In genomic region chr15:77363578-77363977, GRCm38 (mm10) we compare ENCODE assay signal across 14 mouse cellular contexts. TPM values are rescaled to one million over a fixed set of nuclear protein-coding genes. Genes with fewer than 3 reads are reported as not detected.
DNase-seq lines count a peak whose midpoint lies in the region; ATAC-seq and TF ChIP-seq lines count a peak whose summit lies in the region.
"Had no signal": no experiment of that assay in that cellular context is flagged by ENCODE, and none has a peak within 500 bp of the region (broad histone marks: within the 10 kb centered on the region; RNA-seq: fewer than 3 reads in every experiment).

No protein-coding gene starts in this region.

- no peak for TF ChIP-seq CTCF in midbrain, postnatal 0 days (IDR thresholded peaks at IDR 0.05)
- TF ChIP-seq CTCF in hindbrain, postnatal 0 days (IDR thresholded peaks at IDR 0.05; ENCODE audit: low read depth), result no peak

- H3K9ac ChIP-seq in midbrain, postnatal 0 days (replicated peaks; ENCODE audit: low read length, poor library complexity, severe bottlenecking), result no peak overlapping the region
- no peak overlapping the region for H3K9ac ChIP-seq in embryonic facial prominence, embryonic 15.5 days
- H3K9ac ChIP-seq in hindbrain, postnatal 0 days (replicated peaks; ENCODE audit: low read length), result no peak overlapping the region
- no peak overlapping the region for H3K9ac ChIP-seq in stomach, embryonic 16.5 days (ENCODE audit: low read length)
- H3K9ac ChIP-seq: heart, embryonic 13.5 days; liver, embryonic 15.5 days had no signal

- 42% methylated on average over 6 of the region's 6 CpGs for WGBS in midbrain, embryonic 10.5 days
- whole genome bisulfite sequencing in midbrain, postnatal 0 days, result 8% methylated on average over 6 of the region's 6 CpGs
- WGBS in embryonic facial prominence, embryonic 15.5 days, result 34% methylated on average over 6 of the region's 6 CpGs
- WGBS in hindbrain, postnatal 0 days, result 17% methylated on average over 6 of the region's 6 CpGs
- WGBS in stomach, embryonic 16.5 days, result 50% methylated on average over 6 of the region's 6 CpGs

- H3K27me3 ChIP-seq in midbrain, embryonic 10.5 days (ENCODE audit: low read depth, poor library complexity, severe bottlenecking), result peaks cover 15% of the 10 kb centered on the region
- H3K27me3 ChIP-seq in midbrain, postnatal 0 days (ENCODE audit: insufficient read depth, low read length), result no peaks in the 10 kb centered on the region
- H3K27me3 ChIP-seq in embryonic facial prominence, embryonic 15.5 days, result no peaks in the 10 kb centered on the region
- no peaks in the 10 kb centered on the region for H3K27me3 ChIP-seq in hindbrain, postnatal 0 days (ENCODE audit: insufficient read depth, low read length)
- H3K27me3 ChIP-seq in stomach, embryonic 16.5 days (ENCODE audit: control insufficient read depth, insufficient read depth, low read length), result no peaks in the 10 kb centered on the region
- H3K27me3 ChIP-seq: heart, embryonic 13.5 days had no signal

- H3K4me2 ChIP-seq in midbrain, postnatal 0 days (ENCODE audit: low read depth, low read length, poor library complexity, severe bottlenecking), result no peak overlapping the region
- H3K4me2 ChIP-seq in embryonic facial prominence, embryonic 15.5 days (replicated peaks), result peak overlapping the region; percentile 21; the same call in 1 of the 2 replicates
- H3K4me2 ChIP-seq in hindbrain, postnatal 0 days (ENCODE audit: low read depth, low read length), result no peak overlapping the region
- H3K4me2 ChIP-seq in stomach, embryonic 16.5 days (ENCODE audit: low read depth, low read length), result no peak overlapping the region
- H3K4me2 ChIP-seq: heart, embryonic 13.5 days; liver, embryonic 15.5 days had no signal

- ATAC-seq in midbrain, postnatal 0 days (ENCODE audit: low FRiP score), result no peak
- ATAC-seq in embryonic facial prominence, embryonic 15.5 days (ENCODE audit: insufficient number of reproducible peaks, low FRiP score, low TSS enrichment, low read depth), result no peak
- ATAC-seq in hindbrain, postnatal 0 days, result no peak
- ATAC-seq in stomach, embryonic 16.5 days (ENCODE audit: insufficient read depth, low FRiP score), result no peak

- no peak overlapping the region for H3K4me3 ChIP-seq in midbrain, embryonic 10.5 days
- H3K4me3 ChIP-seq in midbrain, postnatal 0 days (ENCODE audit: low read depth, low read length), result no peak overlapping the region
- H3K4me3 ChIP-seq in embryonic facial prominence, embryonic 15.5 days (replicated peaks), result no peak overlapping the region
- H3K4me3 ChIP-seq in hindbrain, postnatal 0 days (ENCODE audit: low read length), result no peak overlapping the region
- H3K4me3 ChIP-seq in stomach, embryonic 16.5 days (replicated peaks; ENCODE audit: low read length), result no peak overlapping the region
- H3K4me3 ChIP-seq: heart, embryonic 13.5 days; liver, embryonic 15.5 days had no signal

- no peaks in the 10 kb centered on the region for H3K36me3 ChIP-seq in midbrain, embryonic 10.5 days
- no peaks in the 10 kb centered on the region for H3K36me3 ChIP-seq in midbrain, postnatal 0 days (ENCODE audit: insufficient read depth, low read length)
- no peaks in the 10 kb centered on the region for H3K36me3 ChIP-seq in embryonic facial prominence, embryonic 15.5 days
- no peaks in the 10 kb centered on the region for H3K36me3 ChIP-seq in hindbrain, postnatal 0 days (ENCODE audit: insufficient read depth, low read length)
- no peaks in the 10 kb centered on the region for H3K36me3 ChIP-seq in stomach, embryonic 16.5 days (ENCODE audit: control insufficient read depth, insufficient read depth, low read length)
- H3K36me3 ChIP-seq: heart, embryonic 13.5 days; liver, embryonic 15.5 days had no signal

- H3K27ac ChIP-seq in midbrain, embryonic 10.5 days (replicated peaks), result peak overlapping the region; percentile 79
- no peak overlapping the region for H3K27ac ChIP-seq in midbrain, postnatal 0 days (ENCODE audit: low read depth, low read length)
- H3K27ac ChIP-seq in embryonic facial prominence, embryonic 15.5 days (replicated peaks), result peak overlapping the region; percentile 98
- H3K27ac ChIP-seq in hindbrain, postnatal 0 days, result no peak overlapping the region
- H3K27ac ChIP-seq in stomach, embryonic 16.5 days (ENCODE audit: low read length), result peak overlapping the region; percentile 34; the same call in 1 of the 2 replicates
- H3K27ac ChIP-seq: heart, embryonic 13.5 days; liver, embryonic 15.5 days had no signal

- peaks cover 72% of the 10 kb centered on the region for H3K4me1 ChIP-seq in midbrain, embryonic 10.5 days
- peaks cover 8% of the 10 kb centered on the region; the same call in 1 of the 2 replicates for H3K4me1 ChIP-seq in midbrain, postnatal 0 days (ENCODE audit: insufficient read depth, low read length)
- H3K4me1 ChIP-seq in embryonic facial prominence, embryonic 15.5 days, result peaks cover 68% of the 10 kb centered on the region
- H3K4me1 ChIP-seq in hindbrain, postnatal 0 days (ENCODE audit: insufficient read depth, low read length), result peaks cover 28% of the 10 kb centered on the region
- peaks cover 40% of the 10 kb centered on the region for H3K4me1 ChIP-seq in stomach, embryonic 16.5 days (ENCODE audit: control insufficient read depth, insufficient read depth, low read length)

- DNase-seq in midbrain, embryonic 10.5 days (ENCODE audit: low spot score), result no peak
- no peak for DNase-seq in midbrain, postnatal 0 days (ENCODE audit: low spot score)
- DNase-seq in hindbrain, postnatal 0 days (ENCODE audit: low spot score), result peak; percentile 44
- no peak for DNase-seq in lung, postnatal 14 days
- DNase-seq in kidney, adult 9 months, result no peak
- DNase-seq in left cerebral cortex, adult 18-20 months (ENCODE audit: low spot score in 2 of 2), result no peak
- DNase-seq: cerebellum, postnatal 36 days; kidney, adult 8-10 months had no signal

- H3K9me3 ChIP-seq in midbrain, embryonic 10.5 days (replicated peaks), result no peaks in the 10 kb centered on the region
- H3K9me3 ChIP-seq in midbrain, postnatal 0 days (ENCODE audit: low read length), result no peaks in the 10 kb centered on the region
- H3K9me3 ChIP-seq in embryonic facial prominence, embryonic 15.5 days (replicated peaks), result no peaks in the 10 kb centered on the region
- no peaks in the 10 kb centered on the region for H3K9me3 ChIP-seq in hindbrain, postnatal 0 days (ENCODE audit: low read length)
- H3K9me3 ChIP-seq in stomach, embryonic 16.5 days (replicated peaks; ENCODE audit: control insufficient read depth, low read length), result no peaks in the 10 kb centered on the region
- H3K9me3 ChIP-seq: heart, embryonic 13.5 days; liver, embryonic 15.5 days had no signal

RNA-seq across cellular contexts. Expression of gene Apol7a, which starts 35.3 kb away (rescaled TPM):
- not detected in 2 replicates for polyA plus RNA-seq in midbrain, embryonic 10.5 days (2016; fragmentation: Nextera tagmentation; extraction: Ambion mirVana)
- not detected in 2 replicates for total RNA-seq in midbrain, postnatal 0 days (2014; rRNA removed)
- not detected in 2 replicates for polyA plus RNA-seq in midbrain, postnatal 0 days (2015; fragmentation: Nextera tagmentation; extraction: Ambion mirVana)
- 0.29 and 0.33 TPM in 2 replicates for polyA plus RNA-seq in embryonic facial prominence, embryonic 15.5 days (2015; fragmentation: Nextera tagmentation; extraction: Ambion mirVana)
- total RNA-seq in hindbrain, postnatal 0 days (2014; rRNA removed), result not detected in 2 replicates
- not detected in 2 replicates for polyA plus RNA-seq in hindbrain, postnatal 0 days (2015; fragmentation: Nextera tagmentation; extraction: Ambion mirVana)
- polyA plus RNA-seq in stomach, embryonic 16.5 days (2015; fragmentation: Nextera tagmentation; extraction: Ambion mirVana), result 9.0 and 17.9 TPM in 2 replicates
- total RNA-seq in left cerebral cortex, adult 18-20 months (2021), result under 1 TPM; 0.23 to 0.30 TPM
- total RNA-seq: layer of hippocampus, postnatal 14 days; monocyte, adult 5-6 weeks had no signal

RNA-seq across cellular contexts. Expression of gene Apol9a, which starts 47.4 kb away (rescaled TPM):
- 0.05 TPM in 1 of 2 replicates, not detected in the other for polyA plus RNA-seq in midbrain, embryonic 10.5 days (2016; fragmentation: Nextera tagmentation; extraction: Ambion mirVana)
- 0.16 and 0.42 TPM in 2 replicates for total RNA-seq in midbrain, postnatal 0 days (2014; rRNA removed)
- 0.39 and 0.80 TPM in 2 replicates for polyA plus RNA-seq in midbrain, postnatal 0 days (2015; fragmentation: Nextera tagmentation; extraction: Ambion mirVana)
- polyA plus RNA-seq in embryonic facial prominence, embryonic 15.5 days (2015; fragmentation: Nextera tagmentation; extraction: Ambion mirVana), result 0.13 and 0.20 TPM in 2 replicates
- 0.43 and 7.8 TPM in 2 replicates for total RNA-seq in hindbrain, postnatal 0 days (2014; rRNA removed)
- polyA plus RNA-seq in hindbrain, postnatal 0 days (2015; fragmentation: Nextera tagmentation; extraction: Ambion mirVana), result 1.0 and 1.2 TPM in 2 replicates
- polyA plus RNA-seq in stomach, embryonic 16.5 days (2015; fragmentation: Nextera tagmentation; extraction: Ambion mirVana), result not detected in 2 replicates
- total RNA-seq in left cerebral cortex, adult 18-20 months (2021), result not detected
- total RNA-seq: layer of hippocampus, postnatal 14 days; monocyte, adult 5-6 weeks had no signal

RNA-seq across cellular contexts. Expression of gene Rbfox2, which starts 56.8 kb away (rescaled TPM):
- polyA plus RNA-seq in midbrain, embryonic 10.5 days (2016; fragmentation: Nextera tagmentation; extraction: Ambion mirVana), result 35.7 and 59.4 TPM in 2 replicates
- total RNA-seq in midbrain, postnatal 0 days (2014; rRNA removed), result 360 and 399 TPM in 2 replicates
- polyA plus RNA-seq in midbrain, postnatal 0 days (2015; fragmentation: Nextera tagmentation; extraction: Ambion mirVana), result 96.4 and 96.6 TPM in 2 replicates
- 69.4 and 73.2 TPM in 2 replicates for polyA plus RNA-seq in embryonic facial prominence, embryonic 15.5 days (2015; fragmentation: Nextera tagmentation; extraction: Ambion mirVana)
- total RNA-seq in hindbrain, postnatal 0 days (2014; rRNA removed), result 294 and 339 TPM in 2 replicates
- 84.1 and 91.9 TPM in 2 replicates for polyA plus RNA-seq in hindbrain, postnatal 0 days (2015; fragmentation: Nextera tagmentation; extraction: Ambion mirVana)
- polyA plus RNA-seq in stomach, embryonic 16.5 days (2015; fragmentation: Nextera tagmentation; extraction: Ambion mirVana), result 55.7 and 63.6 TPM in 2 replicates
- 100 to 1,000 TPM; 239 to 240 TPM for total RNA-seq in left cerebral cortex, adult 18-20 months (2021)

Comparison
In these comparisons a context has a peak if more than half of its experiments do, and no peak if none do; other contexts are left out.
1. H3K27ac ChIP-seq: peak in midbrain, embryonic 10.5 days (single experiment), embryonic facial prominence, embryonic 15.5 days (single experiment) and stomach, embryonic 16.5 days (single experiment); none in midbrain, postnatal 0 days (single experiment) and hindbrain, postnatal 0 days (single experiment).